Mouse (Mus musculus) bone marrow, adult 2 months (tissue): ENCODE results near the gene Slc25a10. TPM values are rescaled to one million over a fixed set of nuclear protein-coding genes. Genes with fewer than 3 reads are reported as not detected.

Experiments
- H3K27ac ChIP-seq: fragments of 200-500 bp; 2 replicates; pipeline ENCODE4 v1.5.1; 2012; ENCODE audit warnings: low read depth, mild to moderate bottlenecking, control low read depth, inconsistent platforms, low read length; ENCODE audit not compliant: control insufficient read depth, poor library complexity, insufficient read depth
- H3K4me1 ChIP-seq: fragments of 200-500 bp; 2 replicates; pipeline ENCODE4 v1.6.1; 2011; ENCODE audit warnings: low read length; ENCODE audit not compliant: control insufficient read depth, insufficient read depth
- H3K4me3 ChIP-seq: fragments of 200-500 bp; replicated peaks from 2 replicates; pipeline ENCODE3; 2011; ENCODE audit warnings: mild to moderate bottlenecking, low read depth, low read length, control low read depth; ENCODE audit not compliant: control insufficient read depth
- CTCF ChIP-seq: fragments of 200-500 bp; IDR thresholded peaks from 2 replicates; pipeline ENCODE4 v1.5.1; 2011; ENCODE audit warnings: low read length, control low read depth; ENCODE audit not compliant: control insufficient read depth, insufficient read depth
- POLR2A ChIP-seq: fragments of 200-500 bp; IDR thresholded peaks from 2 replicates; pipeline ENCODE4 v1.6.1; 2011; ENCODE audit warnings: low read depth, mild to moderate bottlenecking, control low read depth, low read length, borderline replicate concordance; ENCODE audit not compliant: control insufficient read depth
- WGBS: fragments of 180-500 bp; shearing (Covaris S2); methylation state at CpG from one replicate; pipeline ENCODE4 v1.1.7; 2018; 5-methylcytosine and 5-hydroxymethylcytosine counted together
- polyA plus RNA-seq: library from polyadenylated mRNA; stranded (reverse); fragments of >200 nt; gene quantifications from 2 replicates; pipeline ENCODE4 v1.2.4, GENCODE M21; 2011; ENCODE audit warnings: low replicate concordance; ENCODE audit not compliant: missing spikeins, insufficient read depth, insufficient read length

Gene Slc25a10
- polyA plus RNA-seq, 1 experiment: 21.0 TPM

GRCm38 (mm10) chr11:120492024-120492877, 611 bp downstream of the Slc25a10 start:
- Histone ChIP-seq H3K4me3 (peak overlapping the region; percentile 93), H3K27ac (peak overlapping the region; percentile 70; the same call in 1 of the 2 replicates), H3K4me1 (peaks cover 3% of the 10 kb centered on the region; the same call in 1 of the 2 replicates)
- TF ChIP-seq POLR2A (no peak), CTCF (peak; percentile 46; the same call in 1 of the 2 replicates)
- WGBS: under 1% methylated on average over 48 of the region's 48 CpGs

- H3K4me3 ChIP-seq: no peak overlapping the region
- WGBS: 36% methylated on average over 3 of the region's 3 CpGs
- H3K27ac ChIP-seq: no peak overlapping the region
Measured at GRCm38 (mm10) chr11:120492878-120493203, 1.2 kb downstream of the Slc25a10 start.

GRCm38 (mm10) chr11:120493351-120493750, 1.7 kb downstream of the Slc25a10 start:
- no peak for TF ChIP-seq POLR2A
- TF ChIP-seq CTCF: no peak
- H3K27ac ChIP-seq: no peak overlapping the region

More at GRCm38 (mm10) chr11:120492878-120493203, 1.2 kb downstream of the Slc25a10 start:
- peaks cover 3% of the 10 kb centered on the region; the same call in 1 of the 2 replicates for H3K4me1 ChIP-seq
- TF ChIP-seq CTCF (no peak), POLR2A (no peak)

DNA sequence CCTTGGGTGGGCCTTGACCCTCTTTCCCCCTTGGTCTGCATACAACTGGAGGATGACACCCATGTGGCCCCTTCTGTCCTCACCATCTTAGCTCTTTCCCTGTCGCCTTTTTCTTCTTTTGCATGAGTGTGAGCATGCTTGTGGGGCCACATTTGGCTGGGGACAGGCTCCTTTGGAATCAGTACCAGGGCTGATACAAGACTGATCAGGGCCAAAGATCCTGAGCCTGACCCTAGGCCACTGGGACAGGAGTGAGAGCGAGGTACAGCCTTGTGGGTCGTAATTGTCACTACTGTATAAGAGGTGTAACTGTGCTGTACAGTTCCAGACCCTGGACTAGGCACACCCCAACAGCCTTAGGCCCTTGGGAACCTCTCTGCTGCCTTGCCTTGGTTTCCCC, 2.3 kb downstream of the Slc25a10 start:
- H3K4me1 ChIP-seq: peaks cover 3% of the 10 kb centered on the region; the same call in 1 of the 2 replicates
- no peak overlapping the region for H3K27ac ChIP-seq
- TF ChIP-seq CTCF: no peak
- no peak for TF ChIP-seq POLR2A
- 88% methylated on average over 3 of the region's 3 CpGs for WGBS
- no peak overlapping the region for H3K4me3 ChIP-seq

More at GRCm38 (mm10) chr11:120493351-120493750, 1.7 kb downstream of the Slc25a10 start:
- 68% methylated on average over 3 of the region's 3 CpGs for WGBS
- H3K4me1 ChIP-seq: peaks cover 3% of the 10 kb centered on the region; the same call in 1 of the 2 replicates
- no peak overlapping the region for H3K4me3 ChIP-seq

- Histone ChIP-seq H3K4me3 (no peak overlapping the region), H3K4me1 (no peaks in the 10 kb centered on the region; the same call in 1 of the 2 replicates), H3K27ac (no peak overlapping the region)
- TF ChIP-seq POLR2A: no peak
- no peak for TF ChIP-seq CTCF
- 91% methylated on average over 3 of the region's 3 CpGs for WGBS
Measured at GRCm38 (mm10) chr11:120497436-120497835, 5.8 kb downstream of the Slc25a10 start.

GRCm38 (mm10) chr11:120498226-120498625, 6.6 kb downstream of the Slc25a10 start:
- H3K4me3 ChIP-seq: no peak overlapping the region
- TF ChIP-seq POLR2A (no peak), CTCF (no peak)
- 91% methylated on average over 12 of the region's 12 CpGs for WGBS
- no peak overlapping the region for H3K27ac ChIP-seq
- no peaks in the 10 kb centered on the region for H3K4me1 ChIP-seq

DNA sequence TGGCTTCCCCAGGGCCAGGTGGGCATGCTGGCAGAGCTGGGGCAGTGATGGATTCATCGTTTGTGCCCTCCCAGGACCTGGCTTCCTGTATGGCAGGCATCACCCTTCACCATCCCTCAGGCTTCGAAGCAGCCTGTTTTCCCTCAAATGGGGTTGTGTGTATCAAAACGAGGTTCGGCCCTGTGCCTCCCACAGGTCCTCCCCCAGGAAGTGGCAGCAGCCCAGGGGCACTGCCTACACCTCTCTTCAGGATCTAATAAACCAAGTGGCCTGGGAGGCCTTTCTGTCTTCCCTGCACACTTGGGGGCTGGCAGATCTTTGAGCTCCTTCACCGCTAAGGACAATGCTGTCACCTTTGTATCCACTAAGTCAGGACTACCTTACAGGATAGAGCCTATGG, 7.3 kb downstream of the Slc25a10 start:
- TF ChIP-seq POLR2A: no peak
- TF ChIP-seq CTCF: no peak
- Histone ChIP-seq H3K4me1 (no peaks in the 10 kb centered on the region), H3K27ac (no peak overlapping the region), H3K4me3 (no peak overlapping the region)
- WGBS: 85% methylated on average over 5 of the region's 5 CpGs

GRCm38 (mm10) chr11:120499894-120500293, 8.3 kb downstream of the Slc25a10 start:
- no peak overlapping the region for H3K4me3 ChIP-seq
- 73% methylated on average over 6 of the region's 6 CpGs for WGBS
- H3K27ac ChIP-seq: no peak overlapping the region
- no peaks in the 10 kb centered on the region for H3K4me1 ChIP-seq
- TF ChIP-seq CTCF (no peak), POLR2A (no peak)

DNA sequence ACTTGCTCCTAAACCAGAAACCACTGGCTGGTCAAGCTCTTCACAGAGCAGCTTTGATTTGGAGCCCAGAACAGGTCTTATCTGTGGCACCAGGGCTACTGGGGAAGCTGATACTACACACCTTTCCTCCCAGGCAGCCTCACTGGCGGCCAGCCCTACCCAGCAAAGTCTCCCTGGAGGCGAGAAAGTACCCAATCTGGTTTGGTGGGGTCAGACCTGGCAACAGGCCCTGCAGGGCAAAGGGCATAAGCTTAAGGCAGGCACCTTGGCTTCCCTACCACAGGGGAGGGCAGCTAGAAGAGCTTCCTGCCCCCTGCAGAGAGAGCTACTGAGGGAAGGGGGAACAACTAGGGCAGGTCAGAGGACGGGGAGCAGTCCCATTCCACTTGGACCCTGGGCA, 8.7 kb downstream of the Slc25a10 start:
- no peak overlapping the region for H3K4me3 ChIP-seq
- no peak overlapping the region for H3K27ac ChIP-seq
- WGBS: 12% methylated on average over 3 of the region's 3 CpGs
- H3K4me1 ChIP-seq: no peaks in the 10 kb centered on the region
- no peak for TF ChIP-seq CTCF
- no peak for TF ChIP-seq POLR2A
